Mouse (Mus musculus): Measurements from ENCODE around the gene Sh3bgrl3. TPM values are rescaled to one million over a fixed set of nuclear protein-coding genes. Genes with fewer than 3 reads are reported as not detected.

The Sh3bgrl3 gene
- polyA plus RNA-seq, 1 experiment from 2014 or later: 312 TPM

GRCm38 (mm10) chr4:134126300-134127120 is 2.1 kb downstream of the Sh3bgrl3 start:
- H3K9me3 ChIP-seq: no peaks in the 10 kb centered on the region
- H3K4me3 ChIP-seq: no peak overlapping the region
- peaks cover 22% of the 10 kb centered on the region for H3K4me1 ChIP-seq
- 85% methylated on average over 21 of the region's 21 CpGs for WGBS
- no peak for ATAC-seq (ENCODE audit: low FRiP score, low read depth)
- peaks cover 12% of the 10 kb centered on the region for H3K36me3 ChIP-seq
- H3K27ac ChIP-seq: no peak overlapping the region
- H3K27me3 ChIP-seq (replicated peaks): no peaks in the 10 kb centered on the region
- peak overlapping the region; percentile 71; the same call in 1 of the 2 replicates for H3K4me2 ChIP-seq (replicated peaks)
- H3K9ac ChIP-seq: peak overlapping the region; percentile 33; the same call in 1 of the 2 replicates

GRCm38 (mm10) chr4:134125383-134126060 is 3.1 kb downstream of the Sh3bgrl3 start:
- 87% methylated on average over 15 of the region's 15 CpGs for WGBS
- H3K9ac ChIP-seq: no peak overlapping the region
- H3K27ac ChIP-seq: no peak overlapping the region
- H3K4me1 ChIP-seq: peaks cover 23% of the 10 kb centered on the region
- H3K9me3 ChIP-seq: no peaks in the 10 kb centered on the region
- no peaks in the 10 kb centered on the region for H3K27me3 ChIP-seq (replicated peaks)
- no peak for ATAC-seq (ENCODE audit: low FRiP score, low read depth)
- no peak overlapping the region for H3K4me3 ChIP-seq
- H3K36me3 ChIP-seq: peaks cover 3% of the 10 kb centered on the region; the same call in 1 of the 2 replicates
- no peak overlapping the region for H3K4me2 ChIP-seq (replicated peaks)

GRCm38 (mm10) chr4:134123680-134124551 is 4.7 kb downstream of the Sh3bgrl3 start:
- peaks cover 19% of the 10 kb centered on the region for H3K4me1 ChIP-seq
- WGBS: 29% methylated on average over 17 of the region's 17 CpGs
- H3K36me3 ChIP-seq: no peaks in the 10 kb centered on the region
- H3K27me3 ChIP-seq (replicated peaks): no peaks in the 10 kb centered on the region
- H3K9ac ChIP-seq: no peak overlapping the region
- H3K4me2 ChIP-seq (replicated peaks): no peak overlapping the region
- no peak overlapping the region for H3K4me3 ChIP-seq
- no peak for ATAC-seq (ENCODE audit: low FRiP score, low read depth)
- H3K9me3 ChIP-seq: no peaks in the 10 kb centered on the region
- no peak overlapping the region for H3K27ac ChIP-seq

- 94% methylated on average over 6 of the region's 6 CpGs for WGBS
- Histone ChIP-seq H3K4me3 (no peak overlapping the region), H3K27me3 (replicated peaks) (no peaks in the 10 kb centered on the region), H3K9ac (no peak overlapping the region), H3K4me2 (replicated peaks) (no peak overlapping the region), H3K4me1 (peaks cover 16% of the 10 kb centered on the region), H3K36me3 (no peaks in the 10 kb centered on the region), H3K9me3 (no peaks in the 10 kb centered on the region), H3K27ac (no peak overlapping the region)
- ATAC-seq (ENCODE audit: low FRiP score, low read depth): no peak
Measured at GRCm38 (mm10) chr4:134123147-134123546, 5.4 kb downstream of the Sh3bgrl3 start.

- H3K27me3 ChIP-seq (replicated peaks): no peaks in the 10 kb centered on the region
- ATAC-seq (ENCODE audit: low FRiP score, low read depth): no peak
- no peak overlapping the region for H3K9ac ChIP-seq
- no peaks in the 10 kb centered on the region for H3K36me3 ChIP-seq
- no peak overlapping the region for H3K4me3 ChIP-seq
- peaks cover 7% of the 10 kb centered on the region for H3K4me1 ChIP-seq
- no peak overlapping the region for H3K27ac ChIP-seq
- WGBS: 39% methylated on average over 3 of the region's 3 CpGs
- no peak overlapping the region for H3K4me2 ChIP-seq (replicated peaks)
- H3K9me3 ChIP-seq: no peaks in the 10 kb centered on the region
Measured at GRCm38 (mm10) chr4:134122281-134122680, 6.3 kb downstream of the Sh3bgrl3 start.

GRCm38 (mm10) chr4:134121571-134121970 is 7.0 kb downstream of the Sh3bgrl3 start:
- WGBS: 47% methylated on average over 4 of the region's 4 CpGs
- H3K9ac ChIP-seq: no peak overlapping the region

GRCm38 (mm10) chr4:134120916-134121315 is 7.7 kb downstream of the Sh3bgrl3 start:
- 85% methylated on average over 4 of the region's 4 CpGs for WGBS
- Histone ChIP-seq H3K27me3 (replicated peaks) (no peaks in the 10 kb centered on the region), H3K9ac (no peak overlapping the region), H3K4me2 (replicated peaks) (no peak overlapping the region), H3K9me3 (no peaks in the 10 kb centered on the region), H3K4me3 (no peak overlapping the region), H3K4me1 (peaks cover 2% of the 10 kb centered on the region; the same call in 1 of the 2 replicates), H3K27ac (no peak overlapping the region), H3K36me3 (no peaks in the 10 kb centered on the region)
- ATAC-seq (ENCODE audit: low FRiP score, low read depth): no peak

More at GRCm38 (mm10) chr4:134121571-134121970, 7.0 kb downstream of the Sh3bgrl3 start:
- no peak overlapping the region for H3K27ac ChIP-seq
- H3K4me1 ChIP-seq: peaks cover 2% of the 10 kb centered on the region; the same call in 1 of the 2 replicates
- H3K4me2 ChIP-seq (replicated peaks): no peak overlapping the region
- ATAC-seq (ENCODE audit: low FRiP score, low read depth): no peak
- no peaks in the 10 kb centered on the region for H3K36me3 ChIP-seq
- H3K27me3 ChIP-seq (replicated peaks): no peaks in the 10 kb centered on the region
- H3K4me3 ChIP-seq: no peak overlapping the region
- no peaks in the 10 kb centered on the region for H3K9me3 ChIP-seq

GRCm38 (mm10) chr4:134120192-134120805 is 8.3 kb downstream of the Sh3bgrl3 start:
- Histone ChIP-seq H3K4me2 (replicated peaks) (no peak overlapping the region), H3K9me3 (no peaks in the 10 kb centered on the region), H3K9ac (no peak overlapping the region), H3K4me3 (no peak overlapping the region), H3K27me3 (replicated peaks) (no peaks in the 10 kb centered on the region), H3K4me1 (peaks cover 2% of the 10 kb centered on the region; the same call in 1 of the 2 replicates), H3K27ac (no peak overlapping the region), H3K36me3 (no peaks in the 10 kb centered on the region)
- no peak for ATAC-seq (ENCODE audit: low FRiP score, low read depth)
- WGBS: 84% methylated on average over 6 of the region's 6 CpGs

- peaks cover 2% of the 10 kb centered on the region; the same call in 1 of the 2 replicates for H3K4me1 ChIP-seq
Measured at GRCm38 (mm10) chr4:134119644-134120043, 8.9 kb downstream of the Sh3bgrl3 start.

GRCm38 (mm10) chr4:134119042-134119441 is 9.5 kb downstream of the Sh3bgrl3 start:
- Histone ChIP-seq H3K27ac (no peak overlapping the region), H3K36me3 (no peaks in the 10 kb centered on the region), H3K9ac (no peak overlapping the region), H3K27me3 (replicated peaks) (no peaks in the 10 kb centered on the region), H3K4me3 (no peak overlapping the region), H3K4me1 (peaks cover 2% of the 10 kb centered on the region; the same call in 1 of the 2 replicates), H3K9me3 (no peaks in the 10 kb centered on the region), H3K4me2 (replicated peaks) (no peak overlapping the region)
- 87% methylated on average over 5 of the region's 5 CpGs for WGBS
- no peak for ATAC-seq (ENCODE audit: low FRiP score, low read depth)

More at GRCm38 (mm10) chr4:134119644-134120043, 8.9 kb downstream of the Sh3bgrl3 start:
- Histone ChIP-seq H3K9ac (no peak overlapping the region), H3K36me3 (no peaks in the 10 kb centered on the region), H3K4me2 (replicated peaks) (no peak overlapping the region), H3K9me3 (no peaks in the 10 kb centered on the region), H3K4me3 (no peak overlapping the region), H3K27me3 (replicated peaks) (no peaks in the 10 kb centered on the region), H3K27ac (no peak overlapping the region)
- WGBS: 64% methylated on average over 9 of the region's 9 CpGs
- ATAC-seq (ENCODE audit: low FRiP score, low read depth): no peak

- ATAC-seq (ENCODE audit: low FRiP score, low read depth): no peak
- Histone ChIP-seq H3K9ac (no peak overlapping the region), H3K4me1 (peaks cover 6% of the 10 kb centered on the region), H3K4me3 (no peak overlapping the region), H3K4me2 (replicated peaks) (no peak overlapping the region), H3K36me3 (no peaks in the 10 kb centered on the region), H3K27ac (no peak overlapping the region), H3K9me3 (no peaks in the 10 kb centered on the region), H3K27me3 (replicated peaks) (no peaks in the 10 kb centered on the region)
- 81% methylated on average over 14 of the region's 14 CpGs for WGBS
Measured at GRCm38 (mm10) chr4:134118126-134118800, 10.3 kb downstream of the Sh3bgrl3 start.

Data from neural tube, embryonic 12.5 days (tissue).